Mouse (Mus musculus) testis, adult 2 months (tissue): ENCODE data around the gene Gm37419. TPM values are rescaled to one million over a fixed set of nuclear protein-coding genes. Genes with fewer than 3 reads are reported as not detected.

Experiments used
- H3K27ac ChIP-seq: fragments of 200-500 bp; 2 replicates; pipeline ENCODE4 v1.5.1; 2012; ENCODE audit warnings: low read depth, low read length; ENCODE audit not compliant: control insufficient read depth, insufficient read depth
- H3K27me3 ChIP-seq: fragments of 200-500 bp; 2 replicates; pipeline ENCODE4 v1.6.1; 2012; ENCODE audit warnings: mild to moderate bottlenecking, low read length, moderate library complexity; ENCODE audit not compliant: control insufficient read depth, insufficient read depth
- H3K36me3 ChIP-seq: fragments of 200-500 bp; 2 replicates; pipeline ENCODE4 v1.6.1; 2012; ENCODE audit warnings: mild to moderate bottlenecking, low read length; ENCODE audit not compliant: control insufficient read depth, insufficient read depth
- H3K4me1 ChIP-seq: fragments of 200-500 bp; 2 replicates; pipeline ENCODE4 v1.6.1; 2012; ENCODE audit warnings: low read length; ENCODE audit not compliant: control insufficient read depth, insufficient read depth
- H3K4me3 ChIP-seq: fragments of 200-500 bp; 2 replicates; pipeline ENCODE4 v1.5.1; 2012; ENCODE audit warnings: low read depth, mild to moderate bottlenecking, low read length, moderate library complexity, mixed read lengths; ENCODE audit not compliant: control insufficient read depth
- CTCF ChIP-seq: fragments of 200-500 bp; IDR thresholded peaks from 2 replicates; pipeline ENCODE4 v1.5.1; 2012; ENCODE audit warnings: low read depth, mild to moderate bottlenecking, inconsistent platforms, low read length, moderate library complexity; ENCODE audit not compliant: control insufficient read depth, insufficient read depth, insufficient replicate concordance
- POLR2A ChIP-seq: fragments of 200-500 bp; IDR thresholded peaks from 2 replicates; pipeline ENCODE4 v1.6.1; 2012; ENCODE audit warnings: low read depth, mild to moderate bottlenecking, inconsistent platforms, low read length, moderate library complexity; ENCODE audit not compliant: control insufficient read depth
- polyA plus RNA-seq: library from polyadenylated mRNA; depleted of rRNA; stranded (reverse); fragments of >200 nt; gene quantifications from 2 replicates; pipeline ENCODE4 v1.2.3, GENCODE M21; 2012

Gene Gm37419
- polyA plus RNA-seq, 1 experiment, result not detected

DNA sequence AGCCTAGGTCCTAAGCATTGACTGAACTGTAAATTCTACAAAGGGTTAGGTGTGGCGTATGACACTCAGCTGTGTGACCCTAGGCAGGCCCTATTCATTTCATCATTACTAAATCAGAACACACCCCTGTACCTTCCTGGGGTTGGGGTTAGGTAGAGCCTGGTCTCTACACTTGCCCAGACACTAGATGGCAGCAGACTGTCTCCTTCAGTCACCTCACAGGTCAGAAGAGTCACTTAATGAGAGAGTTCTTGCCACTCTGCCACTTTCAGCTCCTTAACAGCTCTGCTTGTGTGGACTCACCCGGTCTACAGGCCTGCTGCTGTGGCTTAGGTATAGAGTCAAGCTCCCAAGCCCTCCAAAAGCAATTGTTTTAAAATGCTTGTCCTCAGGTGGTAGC lies 25.9 kb upstream of the Gm37419 start:
- Histone ChIP-seq H3K27ac (no peak overlapping the region), H3K36me3 (no peaks in the 10 kb centered on the region), H3K4me3 (no peak overlapping the region; the same call in 1 of the 2 replicates), H3K4me1 (no peaks in the 10 kb centered on the region), H3K27me3 (no peaks in the 10 kb centered on the region)
- TF ChIP-seq CTCF, result no peak
- TF ChIP-seq POLR2A, result no peak

- no peak overlapping the region for H3K27ac ChIP-seq
- H3K36me3 ChIP-seq, result no peaks in the 10 kb centered on the region
- H3K4me3 ChIP-seq, result no peak overlapping the region
- H3K4me1 ChIP-seq, result peaks cover 6% of the 10 kb centered on the region
- no peak for TF ChIP-seq CTCF
- TF ChIP-seq POLR2A, result no peak
- no peaks in the 10 kb centered on the region for H3K27me3 ChIP-seq
Observed at GRCm38 (mm10) chr16:23963896-23964668, 24.2 kb upstream of the Gm37419 start.

- Histone ChIP-seq H3K4me1 (peaks cover 6% of the 10 kb centered on the region), H3K27ac (no peak overlapping the region)
Observed at GRCm38 (mm10) chr16:23964706-23965367, 23.4 kb upstream of the Gm37419 start.

DNA sequence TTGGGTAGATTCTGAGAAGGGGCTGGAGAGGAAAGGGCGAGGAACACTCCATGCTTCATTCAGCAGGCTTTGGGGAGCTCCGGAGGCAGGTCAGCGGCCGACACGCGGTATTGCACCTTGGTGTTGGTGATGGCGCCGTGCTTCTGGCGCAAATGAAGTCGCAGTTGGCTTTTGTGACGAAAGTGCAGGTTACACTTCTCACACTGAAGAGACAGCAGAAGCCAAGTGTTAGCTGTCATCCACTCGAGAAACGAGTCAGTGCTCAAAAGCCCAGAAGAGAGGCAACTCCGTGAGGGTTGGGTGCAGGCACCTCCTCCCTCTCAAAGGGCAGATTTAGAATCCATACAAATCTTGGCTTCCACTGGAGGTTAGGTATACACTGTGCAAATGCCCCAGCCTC lies 22.2 kb upstream of the Gm37419 start:
- H3K4me3 ChIP-seq, result no peak overlapping the region
- TF ChIP-seq POLR2A, result no peak
- TF ChIP-seq CTCF, result no peak
- H3K36me3 ChIP-seq, result no peaks in the 10 kb centered on the region
- H3K4me1 ChIP-seq, result peaks cover 6% of the 10 kb centered on the region
- no peak overlapping the region for H3K27ac ChIP-seq
- H3K27me3 ChIP-seq, result no peaks in the 10 kb centered on the region

More at GRCm38 (mm10) chr16:23964706-23965367, 23.4 kb upstream of the Gm37419 start:
- H3K27me3 ChIP-seq, result no peaks in the 10 kb centered on the region
- H3K4me3 ChIP-seq, result no peak overlapping the region
- no peak for TF ChIP-seq POLR2A
- no peak for TF ChIP-seq CTCF
- no peaks in the 10 kb centered on the region for H3K36me3 ChIP-seq

DNA sequence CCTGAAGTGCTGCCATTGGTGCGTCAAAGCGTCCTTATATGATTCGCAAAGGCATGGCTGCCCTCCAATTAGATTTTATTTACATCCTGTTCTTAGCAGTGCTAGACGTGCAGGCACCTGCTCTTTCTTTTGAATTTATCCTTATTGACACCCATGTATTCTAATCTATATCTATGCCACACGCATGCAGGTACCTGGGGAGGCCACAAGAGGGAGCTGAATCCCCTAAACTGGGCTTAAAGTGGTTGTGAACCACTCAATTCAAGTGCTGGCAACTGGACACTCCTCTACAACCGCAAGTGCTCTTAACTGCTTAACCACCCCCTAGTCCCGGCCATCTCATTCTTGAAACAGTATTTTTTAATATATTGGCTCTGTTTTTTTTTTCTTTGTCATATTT lies 21.0 kb upstream of the Gm37419 start:
- Histone ChIP-seq H3K36me3 (no peaks in the 10 kb centered on the region), H3K4me1 (peaks cover 6% of the 10 kb centered on the region), H3K27ac (no peak overlapping the region), H3K27me3 (no peaks in the 10 kb centered on the region), H3K4me3 (no peak overlapping the region)
- TF ChIP-seq POLR2A (no peak), CTCF (peak; percentile 37; the same call in 1 of the 2 replicates)

GRCm38 (mm10) chr16:23968888-23969287 lies 19.4 kb upstream of the Gm37419 start:
- Histone ChIP-seq H3K4me1 (peaks cover 6% of the 10 kb centered on the region), H3K27ac (no peak overlapping the region), H3K4me3 (no peak overlapping the region), H3K36me3 (no peaks in the 10 kb centered on the region), H3K27me3 (no peaks in the 10 kb centered on the region)
- TF ChIP-seq POLR2A, result no peak
- TF ChIP-seq CTCF, result no peak

DNA sequence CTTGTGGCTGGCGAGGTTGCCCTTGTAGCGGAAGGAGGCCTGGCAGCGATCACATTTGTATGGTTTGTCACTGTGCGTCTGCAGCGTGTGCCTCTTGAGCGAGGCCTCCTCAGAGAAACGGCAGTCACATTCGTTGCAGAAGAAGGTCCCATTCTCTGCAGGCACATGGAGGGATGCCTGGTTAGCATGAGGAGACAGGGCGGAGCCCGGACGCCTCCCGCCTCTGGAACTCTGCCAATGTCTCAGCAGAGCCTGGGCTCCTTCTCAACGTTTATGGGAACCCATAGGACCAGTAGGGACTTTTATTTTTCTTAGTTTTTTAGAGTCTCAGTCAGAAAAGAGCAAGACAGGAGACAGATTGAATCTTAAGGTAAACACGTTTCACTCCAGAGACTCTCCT lies 18.4 kb upstream of the Gm37419 start:
- Histone ChIP-seq H3K27me3 (no peaks in the 10 kb centered on the region), H3K27ac (no peak overlapping the region), H3K36me3 (no peaks in the 10 kb centered on the region), H3K4me1 (peaks cover 6% of the 10 kb centered on the region), H3K4me3 (no peak overlapping the region)
- TF ChIP-seq CTCF (no peak), POLR2A (no peak)
